Mouse (Mus musculus) adipocyte (in vitro differentiated cells): ENCODE results near the gene Akr1d1.

Experiments
- DNase-seq: peaks from one replicate; pipeline ENCODE4 v3.0.0-alpha.2; 2016; ENCODE audit warnings: low spot score

Gene Akr1d1

GRCm38 (mm10) chr6:37567363-37567762, 37.4 kb downstream of the Akr1d1 start:
- DNase-seq: no peak

- DNase-seq: no peak
Measured at GRCm38 (mm10) chr6:37571939-37572338, 42.0 kb downstream of the Akr1d1 start.

GRCm38 (mm10) chr6:37572935-37573334, 43.0 kb downstream of the Akr1d1 start:
- no peak for DNase-seq

GRCm38 (mm10) chr6:37580476-37580875, 50.5 kb downstream of the Akr1d1 start:
- DNase-seq: no peak

- peak; percentile 94 for DNase-seq
Measured at GRCm38 (mm10) chr6:37589340-37589962, 59.5 kb downstream of the Akr1d1 start.

GRCm38 (mm10) chr6:37590800-37591199, 60.8 kb downstream of the Akr1d1 start:
- DNase-seq: no peak

- DNase-seq: peak; percentile 57
Measured at GRCm38 (mm10) chr6:37592101-37593032, 62.4 kb downstream of the Akr1d1 start.

- no peak for DNase-seq
Measured at GRCm38 (mm10) chr6:37593033-37593374, 63.0 kb downstream of the Akr1d1 start.

GRCm38 (mm10) chr6:37593551-37594089, 63.6 kb downstream of the Akr1d1 start:
- no peak for DNase-seq

- DNase-seq: no peak
Measured at GRCm38 (mm10) chr6:37597088-37597487, 67.1 kb downstream of the Akr1d1 start.

GRCm38 (mm10) chr6:37598033-37598432, 68.1 kb downstream of the Akr1d1 start:
- no peak for DNase-seq

GRCm38 (mm10) chr6:37600976-37601498, 71.1 kb downstream of the Akr1d1 start:
- no peak for DNase-seq

GRCm38 (mm10) chr6:37602857-37603765, 73.1 kb downstream of the Akr1d1 start:
- peak; percentile 88 for DNase-seq

- no peak for DNase-seq
Measured at GRCm38 (mm10) chr6:37604178-37604883, 74.4 kb downstream of the Akr1d1 start.

GRCm38 (mm10) chr6:37604884-37605269, 74.9 kb downstream of the Akr1d1 start:
- no peak for DNase-seq

- DNase-seq: no peak
Measured at GRCm38 (mm10) chr6:37607511-37608289, 77.7 kb downstream of the Akr1d1 start.

GRCm38 (mm10) chr6:37612603-37613284, 82.8 kb downstream of the Akr1d1 start:
- DNase-seq: no peak

- no peak for DNase-seq
Measured at GRCm38 (mm10) chr6:37615490-37615889, 85.5 kb downstream of the Akr1d1 start.

- no peak for DNase-seq
Measured at GRCm38 (mm10) chr6:37616136-37616535, 86.2 kb downstream of the Akr1d1 start.
